Mouse (Mus musculus) liver, postnatal 0 days (tissue): ENCODE measurements around the gene Clec10a. TPM values are rescaled to one million over a fixed set of nuclear protein-coding genes. Genes with fewer than 3 reads are reported as not detected.

Source experiments
- ATAC-seq: fragments of 200-750 bp; cut with Nextera tagmentation; 2 replicates; pipeline ENCODE4 v1.8.0; 2017; ENCODE audit warnings: mild to moderate bottlenecking, moderate library complexity
- DNase-seq: peaks from one replicate; pipeline ENCODE4 v3.0.0-alpha.2; 2016
- H3K27ac ChIP-seq: fragments of 300-500 bp; sonication (generic); 2 replicates; pipeline ENCODE4 v1.5.1; 2014; ENCODE audit warnings: antibody characterized with exemption, moderate library complexity, mild to moderate bottlenecking, low read depth
- H3K27me3 ChIP-seq: fragments of 300-500 bp; sonication (generic); 2 replicates; pipeline ENCODE4 v1.6.1; 2014; ENCODE audit warnings: low read length, control low read depth, mixed read lengths; ENCODE audit not compliant: insufficient read depth
- H3K36me3 ChIP-seq: fragments of 300-500 bp; sonication (generic); replicated peaks from 2 replicates; pipeline ENCODE4 v1.6.1; 2014; ENCODE audit warnings: mild to moderate bottlenecking, control low read depth, low read length, moderate library complexity, mixed read lengths; ENCODE audit not compliant: insufficient read depth
- H3K4me1 ChIP-seq: fragments of 300-500 bp; sonication (generic); 2 replicates; pipeline ENCODE4 v1.6.1; 2014; ENCODE audit warnings: antibody characterized with exemption, mild to moderate bottlenecking, control low read depth; ENCODE audit not compliant: insufficient read depth
- H3K4me2 ChIP-seq: fragments of 300-500 bp; sonication (generic); 2 replicates; pipeline ENCODE4 v1.6.1; 2014; ENCODE audit warnings: low read depth, mild to moderate bottlenecking, low read length, moderate library complexity, mixed read lengths
- H3K4me3 ChIP-seq: fragments of 300-500 bp; sonication (generic); 2 replicates; pipeline ENCODE4 v1.5.1; 2014; ENCODE audit warnings: low read depth, low read length
- H3K9ac ChIP-seq: fragments of 300-500 bp; sonication (generic); replicated peaks from 2 replicates; pipeline ENCODE4 v1.6.1; 2014; ENCODE audit warnings: mild to moderate bottlenecking, moderate library complexity
- H3K9me3 ChIP-seq: fragments of 300-500 bp; sonication (generic); 2 replicates; pipeline ENCODE4 v1.6.1; 2016; ENCODE audit warnings: mild to moderate bottlenecking, control low read depth, low read length, mixed read lengths
- CTCF ChIP-seq: sonication (generic); IDR thresholded peaks from 2 replicates; pipeline ENCODE4 v1.5.1; 2016; ENCODE audit warnings: antibody characterized with exemption, low read depth
- EP300 ChIP-seq: IDR thresholded peaks from 2 replicates; pipeline ENCODE4 v1.6.1; 2016; ENCODE audit warnings: antibody characterized with exemption, low read depth, mild to moderate bottlenecking
- WGBS: fragments of 180-500 bp; shearing (Covaris S2); extraction: QIAGEN DNeasy Blood & Tissue Kit; methylation state at CpG from one replicate; pipeline ENCODE4 v1.1.7; 2014; ENCODE audit not compliant: insufficient replicate concordance; 5-methylcytosine and 5-hydroxymethylcytosine counted together
- polyA plus RNA-seq: library from polyadenylated mRNA; unstranded; fragments of >200 nt; fragmentation: Nextera tagmentation; extraction: Ambion mirVana; gene quantifications from 2 replicates; pipeline ENCODE4 v1.2.1, GENCODE M21; 2015

Gene Clec10a
- polyA plus RNA-seq, 1 experiment from 2014 or later: 0.81 TPM

DNA sequence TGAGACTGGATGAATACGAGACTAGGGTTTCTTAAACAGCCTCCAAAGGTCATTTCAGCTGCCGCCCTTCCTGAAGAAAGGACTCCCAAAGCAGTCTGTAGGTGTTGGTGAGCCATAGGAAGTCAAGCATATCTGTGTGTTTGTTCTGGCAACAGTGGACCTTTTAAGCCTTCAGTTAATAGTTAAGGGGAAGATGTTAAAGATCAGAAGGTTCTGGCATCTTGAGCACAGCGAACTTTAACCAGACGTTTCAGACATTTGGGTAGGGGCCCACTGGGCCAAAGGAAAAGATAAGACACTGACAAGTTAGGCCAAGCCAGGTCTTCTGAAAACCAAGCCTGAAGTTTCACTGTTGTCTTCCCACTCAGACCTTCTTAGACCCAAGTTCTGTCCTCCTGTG is 62.0 kb downstream of the Clec10a start:
- Histone ChIP-seq H3K9ac (no peak overlapping the region), H3K27me3 (peaks cover 34% of the 10 kb centered on the region), H3K4me3 (no peak overlapping the region), H3K4me1 (peaks cover 33% of the 10 kb centered on the region), H3K27ac (no peak overlapping the region), H3K4me2 (no peak overlapping the region), H3K36me3 (no peaks in the 10 kb centered on the region), H3K9me3 (no peaks in the 10 kb centered on the region)
- TF ChIP-seq EP300 (no peak), CTCF (no peak)
- WGBS: 79% methylated on average over 4 of the region's 4 CpGs
- DNase-seq (no peak), ATAC-seq (no peak)

DNA sequence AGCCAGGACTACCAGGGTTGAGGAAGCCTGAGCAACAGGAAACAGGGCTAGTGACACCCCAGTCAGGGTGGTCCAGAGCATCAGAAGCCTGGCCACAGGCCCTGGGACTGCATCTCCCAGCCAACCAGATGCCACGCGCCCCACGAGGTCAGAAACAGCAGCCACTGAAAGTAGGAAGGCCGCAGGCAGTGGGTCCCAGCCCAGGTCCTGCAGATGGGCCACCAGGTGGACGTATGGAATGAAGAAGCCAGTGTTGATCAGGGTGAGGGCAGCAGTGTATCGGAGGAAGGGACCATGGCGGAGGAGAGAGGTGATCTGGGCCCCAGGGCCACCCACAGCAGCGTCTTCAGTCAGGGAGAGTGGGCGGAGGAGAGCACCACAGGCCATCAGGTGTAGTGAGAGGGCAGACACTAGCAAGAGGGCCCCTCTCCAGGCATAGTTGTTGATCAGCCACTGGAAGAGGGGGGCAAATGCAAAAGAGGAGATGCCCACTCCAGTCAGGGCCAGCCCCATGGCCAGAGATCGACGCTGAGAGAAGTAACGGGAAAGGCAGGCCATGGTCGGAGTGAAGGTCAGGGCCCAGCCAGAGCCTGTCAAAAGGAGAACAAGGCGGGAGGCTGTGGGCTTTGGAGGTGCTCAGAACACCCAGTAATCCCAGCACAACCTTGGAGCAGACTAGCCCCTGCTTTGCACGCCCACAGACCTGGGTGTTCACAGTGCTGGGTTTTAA is 62.9 kb downstream of the Clec10a start:
- Histone ChIP-seq H3K4me2 (no peak overlapping the region), H3K9ac (no peak overlapping the region), H3K27me3 (peaks cover 25% of the 10 kb centered on the region), H3K4me1 (peaks cover 33% of the 10 kb centered on the region), H3K36me3 (no peaks in the 10 kb centered on the region), H3K27ac (no peak overlapping the region), H3K9me3 (no peaks in the 10 kb centered on the region), H3K4me3 (no peak overlapping the region)
- no peak for TF ChIP-seq CTCF
- no peak for TF ChIP-seq EP300
- WGBS: 91% methylated on average over 15 of the region's 15 CpGs
- ATAC-seq (no peak), DNase-seq (no peak)

DNA sequence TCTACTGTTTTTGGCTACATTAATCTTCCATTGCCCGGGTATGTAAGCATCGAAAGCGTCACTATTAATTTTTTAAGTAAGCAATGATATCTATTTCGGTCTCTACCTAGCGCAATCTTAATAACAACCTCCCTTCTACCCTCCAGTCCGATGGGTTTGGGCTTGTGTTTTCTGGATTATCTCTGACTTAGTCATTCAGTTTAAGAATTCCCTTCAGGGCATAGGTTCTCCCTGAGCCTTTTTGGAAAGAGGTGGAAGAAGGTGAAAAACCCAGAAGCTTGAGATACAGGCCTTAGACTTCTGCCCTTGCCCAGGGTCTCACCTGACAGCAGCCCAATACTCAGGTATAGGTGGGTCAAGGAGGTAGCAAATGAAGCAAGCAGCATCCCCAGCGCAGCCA is 63.9 kb downstream of the Clec10a start:
- Histone ChIP-seq H3K9me3 (no peaks in the 10 kb centered on the region), H3K4me1 (peaks cover 24% of the 10 kb centered on the region), H3K4me3 (peak overlapping the region; percentile 61), H3K36me3 (no peaks in the 10 kb centered on the region), H3K27ac (no peak overlapping the region; the same call in 1 of the 2 replicates), H3K4me2 (peak overlapping the region; percentile 97), H3K9ac (peak overlapping the region; percentile 73), H3K27me3 (peaks cover 17% of the 10 kb centered on the region)
- 65% methylated on average over 7 of the region's 7 CpGs for WGBS
- ATAC-seq (no peak), DNase-seq (no peak)
- no peak for TF ChIP-seq CTCF
- TF ChIP-seq EP300: no peak

DNA sequence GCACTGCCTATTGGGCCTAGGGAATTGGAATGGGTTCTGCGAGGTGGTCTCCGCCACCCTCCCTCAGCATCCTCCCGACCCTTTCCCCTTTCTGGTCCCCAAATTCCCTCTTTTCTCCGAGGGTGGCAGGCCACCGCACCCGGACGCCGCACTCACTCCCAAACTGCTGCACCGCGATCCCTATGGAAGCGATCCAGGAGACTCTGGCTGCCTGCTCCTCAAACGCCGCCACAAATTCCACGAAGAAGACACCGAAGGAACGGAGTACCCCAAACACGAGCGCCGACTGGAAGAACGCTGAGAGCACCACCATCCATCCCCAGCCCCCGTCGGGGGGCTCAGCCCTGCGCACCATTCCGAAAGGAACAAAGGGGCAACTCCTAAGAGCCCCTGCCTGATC is 64.3 kb downstream of the Clec10a start:
- Histone ChIP-seq H3K9ac (peak overlapping the region; percentile 73), H3K27me3 (peaks cover 16% of the 10 kb centered on the region), H3K9me3 (no peaks in the 10 kb centered on the region), H3K4me1 (peaks cover 24% of the 10 kb centered on the region), H3K27ac (peak overlapping the region; percentile 87), H3K4me2 (peak overlapping the region; percentile 97), H3K36me3 (no peaks in the 10 kb centered on the region), H3K4me3 (peak overlapping the region; percentile 61)
- TF ChIP-seq CTCF (no peak), EP300 (no peak)
- ATAC-seq (no peak), DNase-seq (no peak)
- 3% methylated on average over 24 of the region's 24 CpGs for WGBS

Other genes starting within 250 kb of the Clec10a start
- 46.1 and 48.9 TPM in 2 replicates for gene Gps2, start 242.3 kb upstream of the Clec10a start, polyA plus RNA-seq
- 872 and 914 TPM in 2 replicates for gene Eif5a, start 234.2 kb upstream of the Clec10a start, polyA plus RNA-seq
- not detected in 2 replicates for gene Ybx2, start 220.4 kb upstream of the Clec10a start, polyA plus RNA-seq
- 7.7 and 10.4 TPM in 2 replicates for gene Slc2a4, start 208.0 kb upstream of the Clec10a start, polyA plus RNA-seq
- gene Cldn7, start 191.4 kb upstream of the Clec10a start, polyA plus RNA-seq: 4.1 and 4.4 TPM in 2 replicates
- gene Ctdnep1, start 175.0 kb upstream of the Clec10a start, polyA plus RNA-seq: 8.4 and 9.7 TPM in 2 replicates
- gene Elp5, start 173.7 kb upstream of the Clec10a start, polyA plus RNA-seq: 40.6 and 42.9 TPM in 2 replicates
- gene Gabarap, start 165.1 kb upstream of the Clec10a start, polyA plus RNA-seq: 305 and 324 TPM in 2 replicates
- gene Phf23, start 160.4 kb upstream of the Clec10a start, polyA plus RNA-seq: 19.5 and 25.5 TPM in 2 replicates
- gene Dvl2, start 155.6 kb upstream of the Clec10a start, polyA plus RNA-seq: 2.7 and 3.4 TPM in 2 replicates
- gene Acadvl, start 140.8 kb upstream of the Clec10a start, polyA plus RNA-seq: 345 and 367 TPM in 2 replicates
- 0.58 and 0.61 TPM in 2 replicates for gene Dlg4, start 139.3 kb upstream of the Clec10a start, polyA plus RNA-seq
- gene Asgr1, start 102.1 kb upstream of the Clec10a start, polyA plus RNA-seq: 458 and 462 TPM in 2 replicates
- gene Asgr2, start 63.6 kb upstream of the Clec10a start, polyA plus RNA-seq: 48.3 and 53.3 TPM in 2 replicates
- gene Mgl2, start 25.9 kb upstream of the Clec10a start, polyA plus RNA-seq: 1.5 TPM in 2 replicates
- 1.4 and 1.8 TPM in 2 replicates for gene Slc16a11, start 56.6 kb downstream of the Clec10a start, polyA plus RNA-seq
- 1.3 and 1.9 TPM in 2 replicates for gene Slc16a13, start 64.9 kb downstream of the Clec10a start, polyA plus RNA-seq
- 1.4 and 1.8 TPM in 2 replicates for gene Bcl6b, start 73.6 kb downstream of the Clec10a start, polyA plus RNA-seq
- gene 0610010K14Rik, start 81.7 kb downstream of the Clec10a start, polyA plus RNA-seq: 48.9 and 55.2 TPM in 2 replicates
- gene Gm21988, start 83.6 kb downstream of the Clec10a start, polyA plus RNA-seq: 5.4 and 5.8 TPM in 2 replicates
- 241 TPM in 2 replicates for gene Rnasek, start 83.6 kb downstream of the Clec10a start, polyA plus RNA-seq
- gene Alox12, start 99.2 kb downstream of the Clec10a start, polyA plus RNA-seq: 17.8 and 20.0 TPM in 2 replicates
- 0.08 TPM in 1 of 2 replicates, not detected in the other for gene Alox12e, start 166.4 kb downstream of the Clec10a start, polyA plus RNA-seq
- 0.49 and 0.56 TPM in 2 replicates for gene Alox15, start 195.8 kb downstream of the Clec10a start, polyA plus RNA-seq